Comparison of ENCODE assay signal across 8 mouse cellular contexts in genomic region chr2:128312659-128313581, GRCm38 (mm10).
A peak's percentile ranks its signal among the peaks of the same experiment; 100 is the strongest.
DNase-seq lines count a peak whose midpoint lies in the region; ATAC-seq and TF ChIP-seq lines count a peak whose summit lies in the region.

No protein-coding gene starts in this region.

- no peak overlapping the region for H3K27ac ChIP-seq in kidney, embryonic 15.5 days
- H3K27ac ChIP-seq in kidney, adult 2 months (ENCODE audit: insufficient read depth, low read depth, low read length): no peak overlapping the region
- no peak overlapping the region for H3K27ac ChIP-seq in forebrain, embryonic 15.5 days (replicated peaks)
- H3K27ac ChIP-seq in hindbrain, embryonic 15.5 days (replicated peaks): no peak overlapping the region
- no peak overlapping the region for H3K27ac ChIP-seq in neural tube, embryonic 13.5 days (replicated peaks)

- H3K36me3 ChIP-seq in kidney, embryonic 15.5 days: no peaks in the 10 kb centered on the region
- no peaks in the 10 kb centered on the region for H3K36me3 ChIP-seq in kidney, adult 2 months (ENCODE audit: control insufficient read depth, insufficient read depth, low read length)
- H3K36me3 ChIP-seq in forebrain, embryonic 15.5 days: no peaks in the 10 kb centered on the region
- H3K36me3 ChIP-seq in hindbrain, embryonic 15.5 days: no peaks in the 10 kb centered on the region
- H3K36me3 ChIP-seq in neural tube, embryonic 13.5 days: no peaks in the 10 kb centered on the region

- 53% methylated on average over 12 of the region's 12 CpGs for whole genome bisulfite sequencing in kidney, embryonic 15.5 days
- WGBS in kidney, adult 2 months: 72% methylated on average over 12 of the region's 12 CpGs
- 57% methylated on average over 12 of the region's 12 CpGs for WGBS in forebrain, embryonic 15.5 days
- WGBS in hindbrain, embryonic 15.5 days: 57% methylated on average over 12 of the region's 12 CpGs
- WGBS in neural tube, embryonic 13.5 days: 53% methylated on average over 12 of the region's 12 CpGs

- no peak for TF ChIP-seq CTCF in kidney, adult 2 months (conservative IDR thresholded peaks at IDR 0.05; ENCODE audit: insufficient read depth, insufficient read length, low read depth, low read length)

- no peak overlapping the region for H3K9ac ChIP-seq in kidney, embryonic 15.5 days
- no peak overlapping the region for H3K9ac ChIP-seq in forebrain, embryonic 15.5 days (replicated peaks)
- H3K9ac ChIP-seq in hindbrain, embryonic 15.5 days: no peak overlapping the region
- no peak overlapping the region for H3K9ac ChIP-seq in neural tube, embryonic 13.5 days

- no peak for DNase-seq in kidney, adult 2 months
- no peak for DNase-seq in left cerebral cortex, adult 8-10 months (ENCODE audit: low spot score in 2 of 2)
- DNase-seq in urinary bladder, postnatal 10 days (ENCODE audit: low spot score): no peak

- peak overlapping the region; percentile 57 for H3K4me2 ChIP-seq in kidney, embryonic 15.5 days
- H3K4me2 ChIP-seq in forebrain, embryonic 15.5 days (replicated peaks): peak overlapping the region; percentile 36
- H3K4me2 ChIP-seq in hindbrain, embryonic 15.5 days: peak overlapping the region; percentile 49
- peak overlapping the region; percentile 48; the same call in 1 of the 2 replicates for H3K4me2 ChIP-seq in neural tube, embryonic 13.5 days

- 0 out of 2 replicates have a peak overlapping the region, but pooled peaks have one; percentile 27 for H3K4me3 ChIP-seq in kidney, embryonic 15.5 days (replicated peaks)
- no peak overlapping the region for H3K4me3 ChIP-seq in kidney, adult 2 months (ENCODE audit: insufficient read depth, low read depth, low read length)
- H3K4me3 ChIP-seq in forebrain, embryonic 15.5 days: no peak overlapping the region
- no peak overlapping the region for H3K4me3 ChIP-seq in hindbrain, embryonic 15.5 days
- H3K4me3 ChIP-seq in neural tube, embryonic 13.5 days: no peak overlapping the region

- H3K9me3 ChIP-seq in kidney, embryonic 15.5 days (replicated peaks): no peaks in the 10 kb centered on the region
- no peaks in the 10 kb centered on the region for H3K9me3 ChIP-seq in forebrain, embryonic 15.5 days
- no peaks in the 10 kb centered on the region for H3K9me3 ChIP-seq in hindbrain, embryonic 15.5 days
- no peaks in the 10 kb centered on the region for H3K9me3 ChIP-seq in neural tube, embryonic 13.5 days

- peak; percentile 78 for ATAC-seq in kidney, embryonic 15.5 days (replicated peaks; ENCODE audit: low FRiP score)
- ATAC-seq in forebrain, embryonic 15.5 days (replicated peaks): 0 out of 2 replicates have a peak, but pooled peaks have one; percentile 38
- no peak; the same call in 1 of the 2 replicates for ATAC-seq in hindbrain, embryonic 15.5 days (ENCODE audit: low FRiP score, low read depth)
- peak; percentile 53; the same call in 1 of the 2 replicates for ATAC-seq in neural tube, embryonic 13.5 days (ENCODE audit: low read depth)
- ATAC-seq in granulocyte monocyte progenitor cell, adult 5-6 weeks (replicated peaks; ENCODE audit: poor library complexity, severe bottlenecking): no peak

- peaks cover 27% of the 10 kb centered on the region for H3K4me1 ChIP-seq in kidney, embryonic 15.5 days
- H3K4me1 ChIP-seq in kidney, adult 2 months (ENCODE audit: control insufficient read depth, insufficient read depth, low read length): peaks cover 15% of the 10 kb centered on the region; the same call in 1 of the 2 replicates
- peaks cover 23% of the 10 kb centered on the region for H3K4me1 ChIP-seq in forebrain, embryonic 15.5 days
- peaks cover 25% of the 10 kb centered on the region for H3K4me1 ChIP-seq in hindbrain, embryonic 15.5 days (replicated peaks)
- peaks cover 21% of the 10 kb centered on the region for H3K4me1 ChIP-seq in neural tube, embryonic 13.5 days (replicated peaks)

- no peak for TF ChIP-seq POLR2A in kidney, adult 2 months (IDR thresholded peaks at IDR 0.05; ENCODE audit: low read depth, low read length)

- no peaks in the 10 kb centered on the region for H3K27me3 ChIP-seq in kidney, embryonic 15.5 days
- H3K27me3 ChIP-seq in kidney, adult 2 months (replicated peaks; ENCODE audit: control insufficient read depth, insufficient read depth, low read length): no peaks in the 10 kb centered on the region
- no peaks in the 10 kb centered on the region for H3K27me3 ChIP-seq in forebrain, embryonic 15.5 days
- H3K27me3 ChIP-seq in hindbrain, embryonic 15.5 days: no peaks in the 10 kb centered on the region
- no peaks in the 10 kb centered on the region for H3K27me3 ChIP-seq in neural tube, embryonic 13.5 days

Comparison
In these comparisons a context has a peak if more than half of its experiments do, and no peak if none do; other contexts are left out.
1. ATAC-seq: peak in kidney, embryonic 15.5 days (single experiment), forebrain, embryonic 15.5 days (single experiment) and neural tube, embryonic 13.5 days (single experiment); none in hindbrain, embryonic 15.5 days (single experiment) and granulocyte monocyte progenitor cell, adult 5-6 weeks (single experiment).
2. Peak in every context shown above with its lines, with median percentiles within 50 percentile points of each other: H3K4me2 ChIP-seq.